Mouse (Mus musculus) R1 (cell line): ENCODE measurements around the gene Trpv2.

ENCODE experiments used
- DNase-seq: peaks from one replicate; pipeline ENCODE4 v3.0.0-alpha.2; 2018; ENCODE audit warnings: low read depth, low spot score

Trpv2 gene

GRCm38 (mm10) chr11:62558152-62558551 is 16.1 kb upstream of the Trpv2 start:
- no peak for DNase-seq

- DNase-seq = no peak
Measured at GRCm38 (mm10) chr11:62558961-62559646, 15.2 kb upstream of the Trpv2 start.

- peak; percentile 54 for DNase-seq
Measured at GRCm38 (mm10) chr11:62560463-62561016, 13.7 kb upstream of the Trpv2 start.

- no peak for DNase-seq
Measured at GRCm38 (mm10) chr11:62563590-62563989, 10.7 kb upstream of the Trpv2 start.

GRCm38 (mm10) chr11:62565747-62566146 is 8.5 kb upstream of the Trpv2 start:
- no peak for DNase-seq

- no peak for DNase-seq
Measured at GRCm38 (mm10) chr11:62566211-62566610, 8.1 kb upstream of the Trpv2 start.

GRCm38 (mm10) chr11:62568300-62568699 is 6.0 kb upstream of the Trpv2 start:
- DNase-seq = no peak

- no peak for DNase-seq
Measured at GRCm38 (mm10) chr11:62574703-62575085, 408 bp downstream of the Trpv2 start.

GRCm38 (mm10) chr11:62575297-62575658 is 992 bp downstream of the Trpv2 start:
- peak; percentile 89 for DNase-seq

- DNase-seq = peak; percentile 22
Measured at GRCm38 (mm10) chr11:62575659-62576438, 1.6 kb downstream of the Trpv2 start.

GRCm38 (mm10) chr11:62576530-62577152 is 2.4 kb downstream of the Trpv2 start:
- no peak for DNase-seq

GRCm38 (mm10) chr11:62583031-62583430 is 8.7 kb downstream of the Trpv2 start:
- no peak for DNase-seq

GRCm38 (mm10) chr11:62584671-62585206 is 10.5 kb downstream of the Trpv2 start:
- DNase-seq = no peak

- no peak for DNase-seq
Measured at GRCm38 (mm10) chr11:62587034-62587433, 12.7 kb downstream of the Trpv2 start.

- peak; percentile 44 for DNase-seq
Measured at GRCm38 (mm10) chr11:62589391-62589790, 15.1 kb downstream of the Trpv2 start.

- no peak for DNase-seq
Measured at GRCm38 (mm10) chr11:62591026-62591425, 16.7 kb downstream of the Trpv2 start.

GRCm38 (mm10) chr11:62591904-62592575 is 17.8 kb downstream of the Trpv2 start:
- DNase-seq = no peak

GRCm38 (mm10) chr11:62598571-62598970 is 24.3 kb downstream of the Trpv2 start:
- DNase-seq = no peak

GRCm38 (mm10) chr11:62601732-62602618 is 27.7 kb downstream of the Trpv2 start:
- DNase-seq = peak; percentile 44

- DNase-seq = peak; percentile 98
Measured at GRCm38 (mm10) chr11:62602619-62603311, 28.5 kb downstream of the Trpv2 start.
